Mouse (Mus musculus) olfactory bulb, adult 2 months (tissue): ENCODE results near the gene Slc16a9. TPM values are rescaled to one million over a fixed set of nuclear protein-coding genes. Genes with fewer than 3 reads are reported as not detected.
A peak's percentile ranks its signal among the peaks of the same experiment; 100 is the strongest.

ENCODE experiments used
- H3K27ac ChIP-seq: fragments of 200-500 bp; 2 replicates; pipeline ENCODE4 v1.5.1; 2012; ENCODE audit warnings: low read depth, low read length; ENCODE audit not compliant: insufficient read depth
- H3K4me1 ChIP-seq: fragments of 200-500 bp; 2 replicates; pipeline ENCODE4 v1.6.1; 2012; ENCODE audit warnings: low read length; ENCODE audit not compliant: control insufficient read depth, insufficient read depth
- H3K4me3 ChIP-seq: fragments of 200-500 bp; 2 replicates; pipeline ENCODE4 v1.5.1; 2012; ENCODE audit warnings: mild to moderate bottlenecking, low read depth, low read length, moderate library complexity; ENCODE audit not compliant: insufficient read depth
- CTCF ChIP-seq: fragments of 200-500 bp; IDR thresholded peaks from 2 replicates; pipeline ENCODE4 v1.5.1; 2012; ENCODE audit warnings: low read depth, mild to moderate bottlenecking, low read length, moderate library complexity; ENCODE audit not compliant: insufficient read depth
- POLR2A ChIP-seq: fragments of 200-500 bp; IDR thresholded peaks from 2 replicates; pipeline ENCODE4 v1.6.1; 2012; ENCODE audit warnings: mild to moderate bottlenecking, low read depth, low read length, moderate library complexity; ENCODE audit not compliant: insufficient read depth
- WGBS: fragments of 180-500 bp; shearing (Covaris S2); methylation state at CpG from one replicate; pipeline ENCODE4 v1.1.7; 2018; 5-methylcytosine and 5-hydroxymethylcytosine counted together
- polyA plus RNA-seq: library from polyadenylated mRNA; stranded (reverse); fragments of >200 nt; gene quantifications from 2 replicates; pipeline ENCODE4 v1.2.4, GENCODE M21; 2012; ENCODE audit warnings: low replicate concordance; ENCODE audit not compliant: missing spikeins, insufficient read depth, insufficient read length

Slc16a9 gene
- not detected in 2 replicates for polyA plus RNA-seq

DNA sequence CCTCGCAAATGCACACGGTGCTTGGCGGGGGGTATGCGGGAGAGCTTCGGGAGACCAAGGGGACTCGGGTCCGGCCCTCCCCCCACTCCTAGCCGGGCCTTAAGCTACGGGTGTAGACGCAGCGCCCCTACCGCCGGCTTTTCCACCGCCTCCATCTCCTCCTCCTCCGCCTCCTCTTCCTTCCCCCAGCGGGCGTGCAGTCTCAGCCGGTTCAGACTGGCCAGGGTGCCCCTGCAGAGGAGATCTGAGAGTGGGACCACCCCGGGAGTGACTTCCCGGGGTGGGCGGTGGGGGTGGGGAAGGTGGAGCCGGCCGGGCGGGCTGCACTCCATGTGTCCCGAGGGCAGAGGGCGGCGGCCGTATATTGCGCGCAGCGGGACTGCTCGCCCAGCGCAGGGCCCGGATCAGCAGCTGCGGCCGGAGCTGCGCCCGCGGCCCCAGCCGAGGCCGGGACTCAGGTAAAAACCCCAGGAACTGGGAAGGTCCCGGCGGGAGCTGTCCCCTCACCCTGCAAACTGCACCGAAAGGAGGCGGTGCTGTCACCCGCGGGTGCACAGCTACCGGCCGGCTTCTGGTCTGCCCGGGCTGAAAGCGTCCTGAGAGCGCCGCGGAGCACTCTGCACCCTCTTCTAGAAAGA lies at the start of gene Slc16a9:
Gene Slc16a9 (plus strand): TSS at position 180 of the 638 bp plus-strand sequence.
- Histone ChIP-seq H3K27ac (no peak within 1 kb of the TSS), H3K4me3 (peak within 1 kb of the TSS; percentile 49), H3K4me1 (peaks cover 14% of the 10 kb centered on the region; the same call in 1 of the 2 replicates)
- TF ChIP-seq POLR2A: no peak
- TF ChIP-seq CTCF: no peak
- WGBS: 1% methylated on average over 54 of the region's 54 CpGs

DNA sequence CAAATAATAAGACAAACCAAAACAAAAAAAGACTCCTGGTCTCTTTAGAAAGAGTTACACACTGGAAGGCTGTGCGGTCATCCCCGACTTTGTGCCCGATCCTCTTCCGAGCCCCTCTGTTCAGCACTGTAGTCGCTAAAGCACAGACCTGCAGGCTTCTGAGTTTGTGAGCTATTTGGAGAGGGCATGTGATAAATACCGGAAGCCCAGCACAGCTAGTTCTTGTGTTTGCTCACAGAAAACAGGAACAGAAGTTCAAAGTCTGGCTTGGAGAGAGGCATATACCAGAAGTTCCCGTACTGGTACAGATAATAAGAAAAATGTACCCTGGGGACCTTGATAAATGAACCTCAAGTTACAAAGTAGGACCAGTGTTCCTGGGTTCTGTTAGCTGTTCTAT lies 49.6 kb upstream of the Slc16a9 start:
- no peak for TF ChIP-seq CTCF
- TF ChIP-seq POLR2A: no peak
- 0 out of 2 replicates have a peak, but pooled peaks cover 3% of the 10 kb centered on the region for H3K4me1 ChIP-seq
- no peak overlapping the region for H3K27ac ChIP-seq
- WGBS: 86% methylated on average over 7 of the region's 7 CpGs
- no peak overlapping the region for H3K4me3 ChIP-seq

DNA sequence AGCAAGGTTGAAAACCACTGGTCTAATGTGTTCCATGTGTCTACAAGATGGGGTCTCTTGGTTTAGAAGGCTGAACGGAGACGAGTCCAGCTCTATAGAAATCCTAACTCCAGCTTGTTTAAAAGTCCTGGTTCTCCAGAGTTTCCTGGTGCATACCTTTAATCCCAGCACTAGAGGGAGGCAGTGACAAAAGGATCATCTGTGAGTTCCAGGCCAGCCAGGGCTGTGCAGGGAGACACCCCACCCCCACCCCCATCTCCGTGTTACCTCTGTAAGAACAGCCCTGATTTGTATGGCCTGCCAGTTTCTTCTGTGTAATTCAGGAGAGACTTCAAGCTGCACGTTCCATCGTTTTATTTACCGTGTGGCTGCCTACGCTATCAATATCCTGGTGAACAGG lies 49.1 kb upstream of the Slc16a9 start:
- WGBS: 61% methylated on average over 7 of the region's 7 CpGs
- Histone ChIP-seq H3K27ac (no peak overlapping the region), H3K4me1 (0 out of 2 replicates have a peak, but pooled peaks cover 3% of the 10 kb centered on the region), H3K4me3 (no peak overlapping the region)
- TF ChIP-seq POLR2A: no peak

DNA sequence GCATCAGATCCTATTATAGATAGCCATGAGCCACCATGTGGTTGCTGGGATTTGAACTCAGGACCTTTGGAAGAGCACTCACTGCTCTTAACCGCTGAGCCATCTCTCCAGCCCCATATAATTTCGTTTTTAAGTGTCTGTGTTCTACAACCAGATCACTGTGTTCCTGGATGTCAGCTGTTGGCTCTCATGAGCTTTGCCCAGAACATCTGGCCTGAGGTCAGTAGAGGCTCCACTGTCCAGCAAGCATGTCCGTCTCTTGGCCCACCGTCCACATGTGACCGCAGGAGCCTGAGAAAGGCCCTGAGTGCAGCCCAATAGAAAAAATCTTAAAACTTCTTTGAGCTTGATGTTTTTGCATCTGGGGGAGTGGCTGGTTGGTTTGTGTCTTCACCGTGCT lies 48.2 kb upstream of the Slc16a9 start:
- no peak overlapping the region for H3K4me3 ChIP-seq
- no peak overlapping the region for H3K27ac ChIP-seq
- 88% methylated on average over 6 of the region's 6 CpGs for WGBS
- H3K4me1 ChIP-seq: peaks cover 3% of the 10 kb centered on the region; the same call in 1 of the 2 replicates
- TF ChIP-seq POLR2A (no peak), CTCF (no peak)

DNA sequence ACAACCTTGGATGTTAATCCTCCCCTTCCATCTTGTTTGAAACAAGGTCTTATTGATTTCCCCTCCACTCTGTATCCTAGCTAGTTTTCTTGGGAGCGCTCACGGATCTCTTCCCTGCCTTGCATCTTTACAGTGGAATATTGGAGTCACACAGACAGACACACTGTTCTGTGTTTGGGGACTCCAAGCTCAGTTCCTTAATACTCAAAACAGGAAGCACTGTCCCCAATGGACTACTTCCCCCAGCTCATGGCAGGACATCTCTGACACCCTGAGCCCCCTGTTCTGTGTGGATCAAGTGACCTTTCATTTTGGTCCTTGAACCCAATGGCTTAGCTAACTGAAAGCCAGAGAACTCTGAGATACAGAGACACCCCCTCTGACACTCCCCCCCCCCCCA lies 47.3 kb upstream of the Slc16a9 start:
- H3K4me1 ChIP-seq: peaks cover 3% of the 10 kb centered on the region; the same call in 1 of the 2 replicates
- no peak overlapping the region for H3K4me3 ChIP-seq
- H3K27ac ChIP-seq: no peak overlapping the region
- WGBS: 81% methylated on average over 2 of the region's 2 CpGs
- TF ChIP-seq CTCF (no peak), POLR2A (no peak)

DNA sequence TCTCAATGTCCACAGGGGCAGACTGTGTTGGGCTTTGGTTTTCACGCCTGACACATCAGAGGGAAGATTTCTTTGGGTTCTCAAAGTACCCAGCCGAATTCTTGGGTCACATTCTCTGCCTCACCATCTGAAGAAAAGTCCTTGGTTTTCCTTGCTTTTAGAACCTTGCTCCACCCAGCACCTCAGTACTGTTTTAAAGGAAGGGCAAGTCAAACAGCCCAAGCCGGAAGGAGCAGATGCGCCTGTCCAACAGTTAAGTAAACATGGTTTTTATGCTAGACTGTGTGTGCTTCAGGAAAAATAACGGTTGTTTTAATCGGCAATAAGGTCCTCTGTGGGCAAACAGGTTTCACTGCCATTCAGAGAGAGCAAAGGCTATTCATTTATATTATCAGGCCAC lies 46.9 kb upstream of the Slc16a9 start:
- TF ChIP-seq CTCF (no peak), POLR2A (no peak)
- H3K4me3 ChIP-seq: no peak overlapping the region
- peaks cover 3% of the 10 kb centered on the region; the same call in 1 of the 2 replicates for H3K4me1 ChIP-seq
- no peak overlapping the region for H3K27ac ChIP-seq
- WGBS: 78% methylated on average over 6 of the region's 6 CpGs

DNA sequence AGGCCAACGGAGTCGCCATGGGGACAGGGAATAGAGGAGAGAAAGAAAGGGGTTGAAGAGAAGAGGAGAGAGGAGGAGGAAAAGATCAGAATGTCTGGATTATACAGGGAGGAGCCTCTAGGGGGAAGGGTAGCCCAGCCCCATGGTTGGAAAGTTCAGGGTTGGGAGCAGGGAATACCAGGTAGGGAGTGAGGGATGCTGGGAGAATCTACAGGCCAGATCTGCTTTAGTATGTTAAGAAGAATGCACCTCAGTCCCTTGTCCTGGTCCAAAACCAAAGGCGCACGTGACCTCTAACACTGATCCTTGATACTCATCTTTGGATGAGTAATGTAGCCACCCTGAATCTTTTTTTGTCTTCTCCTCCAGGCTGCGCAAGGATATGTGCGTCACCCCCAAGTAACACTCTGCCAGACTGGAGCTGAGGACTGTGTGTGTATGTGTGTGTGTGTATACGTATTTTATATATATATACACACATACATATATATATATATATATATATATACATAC lies 45.9 kb upstream of the Slc16a9 start:
- 74% methylated on average over 7 of the region's 7 CpGs for WGBS
- no peak overlapping the region for H3K4me3 ChIP-seq
- peaks cover 3% of the 10 kb centered on the region; the same call in 1 of the 2 replicates for H3K4me1 ChIP-seq
- H3K27ac ChIP-seq: no peak overlapping the region
- TF ChIP-seq CTCF (no peak), POLR2A (no peak)

DNA sequence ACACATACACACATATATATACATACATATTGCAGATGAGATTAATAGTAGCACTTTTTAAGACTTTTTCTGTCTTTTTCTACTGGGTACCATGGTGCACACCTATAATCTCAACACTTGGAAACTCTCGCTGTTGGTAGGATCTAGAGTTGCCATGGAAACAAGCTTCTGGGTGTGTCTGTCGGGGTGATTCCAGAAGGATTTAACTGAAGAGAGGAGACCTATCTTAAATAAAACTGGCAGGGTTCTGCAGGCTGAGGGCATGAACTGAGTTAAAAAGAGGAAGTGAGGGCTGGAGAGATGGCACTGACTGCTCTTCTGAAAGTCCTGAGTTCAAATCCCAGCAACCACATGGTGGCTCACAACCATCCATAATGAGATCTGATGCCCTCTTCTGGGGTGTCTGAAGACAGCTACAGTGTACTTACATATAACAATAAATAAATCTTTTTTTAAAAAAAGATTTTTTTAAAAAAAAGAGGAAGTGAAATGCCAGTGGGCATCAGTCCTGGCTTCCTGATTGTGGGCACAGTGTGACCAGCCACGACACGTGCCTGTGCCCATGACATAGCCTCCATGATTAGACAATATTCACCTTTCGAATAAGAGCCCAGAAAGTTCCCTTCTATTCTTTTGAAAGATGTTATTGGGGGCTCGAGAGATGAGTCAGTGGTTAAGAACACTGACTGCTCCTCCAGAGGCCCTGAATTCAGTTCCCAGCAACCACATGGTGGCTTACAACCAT lies 45.3 kb upstream of the Slc16a9 start:
- Histone ChIP-seq H3K4me1 (peaks cover 3% of the 10 kb centered on the region; the same call in 1 of the 2 replicates), H3K4me3 (no peak overlapping the region), H3K27ac (no peak overlapping the region)
- 87% methylated on average over 6 of the region's 6 CpGs for WGBS
- TF ChIP-seq POLR2A (no peak), CTCF (no peak)
